Mouse (Mus musculus): Measurements from ENCODE around the gene Olfr1329. TPM values are rescaled to one million over a fixed set of nuclear protein-coding genes. Genes with fewer than 3 reads are reported as not detected.
"Not testable (repeated sequence)": the region's sequence is repeated elsewhere in the genome, so short reads cannot be mapped to it uniquely, and the experiment has no call there.

Gene Olfr1329
- not detected in 2 replicates for polyA plus RNA-seq (2015; fragmentation: Nextera tagmentation; extraction: Ambion mirVana)

- not testable (repeated sequence) for H3K27me3 ChIP-seq (ENCODE audit: insufficient read depth, low read length); ATAC-seq; H3K9me3 ChIP-seq (ENCODE audit: low read length); H3K9ac ChIP-seq (replicated peaks); H3K36me3 ChIP-seq (replicated peaks; ENCODE audit: insufficient read depth, low read length); H3K4me3 ChIP-seq (ENCODE audit: low read depth, low read length); H3K27ac ChIP-seq (ENCODE audit: low read depth); H3K4me1 ChIP-seq (ENCODE audit: insufficient read depth); DNase-seq; H3K4me2 ChIP-seq (ENCODE audit: low read depth, low read length)
- WGBS (ENCODE audit: insufficient replicate concordance) = 44% methylated on average over 2 of the region's 2 CpGs
These were observed at the start of gene Olfr1329 for GRCm38 (mm10) chr4:118917365-118917764. Gene Olfr1329 (minus strand): TSS chr4:118917465.

GRCm38 (mm10) chr4:118961141-118961628 is 43.9 kb upstream of the Olfr1329 start, which contains the start of gene Lao1:
Gene Lao1 (plus strand): TSS chr4:118961578.
- Histone ChIP-seq H3K27me3 (ENCODE audit: insufficient read depth, low read length) (no peaks in the 10 kb centered on the region), H3K9ac (replicated peaks) (no peak within 1 kb of the TSS), H3K4me1 (ENCODE audit: insufficient read depth) (no peaks in the 10 kb centered on the region), H3K4me3 (ENCODE audit: low read depth, low read length) (no peak within 1 kb of the TSS), H3K4me2 (ENCODE audit: low read depth, low read length) (no peak within 1 kb of the TSS), H3K9me3 (ENCODE audit: low read length) (no peaks in the 10 kb centered on the region), H3K36me3 (replicated peaks; ENCODE audit: insufficient read depth, low read length) (no peaks in the 10 kb centered on the region), H3K27ac (ENCODE audit: low read depth) (no peak within 1 kb of the TSS)
- WGBS (ENCODE audit: insufficient replicate concordance) = 80% methylated on average over 2 of the region's 2 CpGs
- DNase-seq (no peak), ATAC-seq (no peak)
- TF ChIP-seq CTCF (IDR thresholded peaks at IDR 0.05; ENCODE audit: low read depth) (no peak), EP300 (IDR thresholded peaks at IDR 0.05; ENCODE audit: low read depth) (no peak)

- H3K27me3 ChIP-seq (ENCODE audit: insufficient read depth, low read length) = no peaks in the 10 kb centered on the region
- no peak for DNase-seq
- TF ChIP-seq EP300 (IDR thresholded peaks at IDR 0.05; ENCODE audit: low read depth) (no peak), CTCF (IDR thresholded peaks at IDR 0.05; ENCODE audit: low read depth) (no peak)
- H3K4me1 ChIP-seq (ENCODE audit: insufficient read depth) = no peaks in the 10 kb centered on the region
- H3K9me3 ChIP-seq (ENCODE audit: low read length) = no peaks in the 10 kb centered on the region
- H3K36me3 ChIP-seq (replicated peaks; ENCODE audit: insufficient read depth, low read length) = no peaks in the 10 kb centered on the region
- no peak overlapping the region for H3K27ac ChIP-seq (ENCODE audit: low read depth)
- 68% methylated on average over 7 of the region's 7 CpGs for WGBS (ENCODE audit: insufficient replicate concordance)
- no peak overlapping the region for H3K9ac ChIP-seq (replicated peaks)
- ATAC-seq = no peak
- no peak overlapping the region for H3K4me3 ChIP-seq (ENCODE audit: low read depth, low read length)
- H3K4me2 ChIP-seq (ENCODE audit: low read depth, low read length) = no peak overlapping the region
These were observed 41.5 kb upstream of the Olfr1329 start for GRCm38 (mm10) chr4:118958812-118959211.

- H3K4me3 ChIP-seq (ENCODE audit: low read depth, low read length) = no peak within 1 kb of the TSS
- no peak for DNase-seq
- H3K36me3 ChIP-seq (replicated peaks; ENCODE audit: insufficient read depth, low read length) = no peaks in the 10 kb centered on the region
- 62% methylated on average over 2 of the region's 2 CpGs for WGBS (ENCODE audit: insufficient replicate concordance)
- no peak for ATAC-seq
- TF ChIP-seq CTCF (IDR thresholded peaks at IDR 0.05; ENCODE audit: low read depth) (no peak), EP300 (IDR thresholded peaks at IDR 0.05; ENCODE audit: low read depth) (no peak)
- no peaks in the 10 kb centered on the region for H3K9me3 ChIP-seq (ENCODE audit: low read length)
- no peak within 1 kb of the TSS for H3K4me2 ChIP-seq (ENCODE audit: low read depth, low read length)
- no peaks in the 10 kb centered on the region for H3K4me1 ChIP-seq (ENCODE audit: insufficient read depth)
- H3K27me3 ChIP-seq (ENCODE audit: insufficient read depth, low read length) = no peaks in the 10 kb centered on the region
- no peak within 1 kb of the TSS for H3K27ac ChIP-seq (ENCODE audit: low read depth)
- H3K9ac ChIP-seq (replicated peaks) = no peak within 1 kb of the TSS
These were observed 21.2 kb upstream of the Olfr1329 start, which contains the start of gene Olfr1328 for GRCm38 (mm10) chr4:118938512-118938911. Gene Olfr1328 (minus strand): TSS chr4:118938612.

- ATAC-seq; H3K36me3 ChIP-seq (replicated peaks; ENCODE audit: insufficient read depth, low read length); H3K4me3 ChIP-seq (ENCODE audit: low read depth, low read length); H3K4me1 ChIP-seq (ENCODE audit: insufficient read depth); DNase-seq; H3K9me3 ChIP-seq (ENCODE audit: low read length); H3K9ac ChIP-seq (replicated peaks); H3K27me3 ChIP-seq (ENCODE audit: insufficient read depth, low read length); H3K4me2 ChIP-seq (ENCODE audit: low read depth, low read length); H3K27ac ChIP-seq (ENCODE audit: low read depth): not testable (repeated sequence)
- 76% methylated on average over 3 of the region's 3 CpGs for WGBS (ENCODE audit: insufficient replicate concordance)
These were observed 14.1 kb upstream of the Olfr1329 start for GRCm38 (mm10) chr4:118931326-118931725.

- Histone ChIP-seq H3K36me3 (replicated peaks; ENCODE audit: insufficient read depth, low read length) (no peaks in the 10 kb centered on the region), H3K4me1 (ENCODE audit: insufficient read depth) (no peaks in the 10 kb centered on the region), H3K4me3 (ENCODE audit: low read depth, low read length) (no peak overlapping the region), H3K27ac (ENCODE audit: low read depth) (no peak overlapping the region), H3K9me3 (ENCODE audit: low read length) (no peaks in the 10 kb centered on the region), H3K27me3 (ENCODE audit: insufficient read depth, low read length) (no peaks in the 10 kb centered on the region), H3K9ac (replicated peaks) (no peak overlapping the region), H3K4me2 (ENCODE audit: low read depth, low read length) (no peak overlapping the region)
- ATAC-seq = no peak
- TF ChIP-seq CTCF (IDR thresholded peaks at IDR 0.05; ENCODE audit: low read depth) = no peak
- TF ChIP-seq EP300 (IDR thresholded peaks at IDR 0.05; ENCODE audit: low read depth) = no peak
- DNase-seq = no peak
- 61% methylated on average over 2 of the region's 2 CpGs for WGBS (ENCODE audit: insufficient replicate concordance)
These were observed 15.3 kb downstream of the Olfr1329 start for GRCm38 (mm10) chr4:118901981-118902380.

GRCm38 (mm10) chr4:118888297-118888696 is 29.0 kb downstream of the Olfr1329 start, which contains the start of gene Olfr1330:
Gene Olfr1330 (plus strand): TSS chr4:118888597.
- TF ChIP-seq CTCF (IDR thresholded peaks at IDR 0.05; ENCODE audit: low read depth) = no peak
- no peak for TF ChIP-seq EP300 (IDR thresholded peaks at IDR 0.05; ENCODE audit: low read depth)
- Histone ChIP-seq H3K27ac (ENCODE audit: low read depth) (no peak within 1 kb of the TSS), H3K9me3 (ENCODE audit: low read length) (no peaks in the 10 kb centered on the region), H3K9ac (replicated peaks) (no peak within 1 kb of the TSS), H3K4me2 (ENCODE audit: low read depth, low read length) (no peak within 1 kb of the TSS), H3K4me1 (ENCODE audit: insufficient read depth) (no peaks in the 10 kb centered on the region), H3K27me3 (ENCODE audit: insufficient read depth, low read length) (no peaks in the 10 kb centered on the region), H3K4me3 (ENCODE audit: low read depth, low read length) (no peak within 1 kb of the TSS), H3K36me3 (replicated peaks; ENCODE audit: insufficient read depth, low read length) (no peaks in the 10 kb centered on the region)
- DNase-seq (no peak), ATAC-seq (no peak)
- 83% methylated on average over 1 of the region's 1 CpGs for WGBS (ENCODE audit: insufficient replicate concordance)

Data from liver, postnatal 0 days (tissue).